Mouse (Mus musculus) heart, postnatal 0 days (tissue): ENCODE data around the gene Vars. TPM values are rescaled to one million over a fixed set of nuclear protein-coding genes. Genes with fewer than 3 reads are reported as not detected.

Experiments used
- ATAC-seq: fragments of 200-750 bp; cut with Nextera tagmentation; 2 replicates; pipeline ENCODE4 v1.8.0; 2017; ENCODE audit warnings: low read depth, moderate number of reproducible peaks, moderate library complexity; ENCODE audit not compliant: insufficient read depth
- DNase-seq: peaks from one replicate; pipeline ENCODE4 v3.0.0-alpha.2; 2016; ENCODE audit warnings: low spot score
- H3K27ac ChIP-seq: fragments of 300-500 bp; sonication (generic); 2 replicates; pipeline ENCODE4 v1.5.1; 2014; ENCODE audit warnings: low read depth, mild to moderate bottlenecking
- H3K27me3 ChIP-seq: fragments of 300-500 bp; sonication (generic); 2 replicates; pipeline ENCODE4 v1.6.1; 2014; ENCODE audit warnings: low read length, mixed read lengths; ENCODE audit not compliant: control insufficient read depth, insufficient read depth
- H3K36me3 ChIP-seq: fragments of 300-500 bp; sonication (generic); replicated peaks from 2 replicates; pipeline ENCODE4 v1.6.1; 2014; ENCODE audit warnings: low read length, mixed read lengths; ENCODE audit not compliant: control insufficient read depth, insufficient read depth
- H3K4me1 ChIP-seq: fragments of 300-500 bp; sonication (generic); 2 replicates; pipeline ENCODE4 v1.6.1; 2014; ENCODE audit warnings: antibody characterized with exemption; ENCODE audit not compliant: control insufficient read depth, insufficient read depth
- H3K4me2 ChIP-seq: fragments of 300-500 bp; sonication (generic); 2 replicates; pipeline ENCODE4 v1.6.1; 2014; ENCODE audit warnings: low read depth, mild to moderate bottlenecking, low read length, moderate library complexity
- H3K4me3 ChIP-seq: fragments of 300-500 bp; sonication (generic); 2 replicates; pipeline ENCODE4 v1.5.1; 2014; ENCODE audit warnings: low read depth, low read length
- H3K9ac ChIP-seq: fragments of 300-500 bp; sonication (generic); replicated peaks from 2 replicates; pipeline ENCODE4 v1.6.1; 2014; ENCODE audit warnings: low read depth, low read length, mixed read lengths
- H3K9me3 ChIP-seq: fragments of 300-500 bp; sonication (generic); replicated peaks from 2 replicates; pipeline ENCODE4 v1.6.1; 2016; ENCODE audit warnings: low read length; ENCODE audit not compliant: control insufficient read depth
- CTCF ChIP-seq: IDR thresholded peaks from 2 replicates; pipeline ENCODE4 v1.5.1; 2016; ENCODE audit warnings: antibody characterized with exemption, control low read depth, low read depth
- EP300 ChIP-seq: IDR thresholded peaks from 2 replicates; pipeline ENCODE4 v1.6.1; 2016; ENCODE audit warnings: antibody characterized with exemption, low read depth
- WGBS: fragments of 180-500 bp; shearing (Covaris S2); extraction: QIAGEN DNeasy Blood & Tissue Kit; methylation state at CpG from one replicate; pipeline ENCODE4 v1.1.7; 2014; 5-methylcytosine and 5-hydroxymethylcytosine counted together
- polyA plus RNA-seq: library from polyadenylated mRNA; unstranded; fragments of >200 nt; fragmentation: Nextera tagmentation; extraction: Ambion mirVana; gene quantifications from 2 replicates; pipeline ENCODE4 v1.2.1, GENCODE M21; 2015
- total RNA-seq: library from RNA; depleted of rRNA; stranded (reverse); fragments of >200 nt; gene quantifications from 2 replicates; pipeline ENCODE4 v1.2.3, GENCODE M21; 2014; ENCODE audit warnings: low replicate concordance

The Vars gene
- total and polyA plus RNA-seq, 2 experiments from 2014 or later: 21.7 to 61.5 TPM

DNA sequence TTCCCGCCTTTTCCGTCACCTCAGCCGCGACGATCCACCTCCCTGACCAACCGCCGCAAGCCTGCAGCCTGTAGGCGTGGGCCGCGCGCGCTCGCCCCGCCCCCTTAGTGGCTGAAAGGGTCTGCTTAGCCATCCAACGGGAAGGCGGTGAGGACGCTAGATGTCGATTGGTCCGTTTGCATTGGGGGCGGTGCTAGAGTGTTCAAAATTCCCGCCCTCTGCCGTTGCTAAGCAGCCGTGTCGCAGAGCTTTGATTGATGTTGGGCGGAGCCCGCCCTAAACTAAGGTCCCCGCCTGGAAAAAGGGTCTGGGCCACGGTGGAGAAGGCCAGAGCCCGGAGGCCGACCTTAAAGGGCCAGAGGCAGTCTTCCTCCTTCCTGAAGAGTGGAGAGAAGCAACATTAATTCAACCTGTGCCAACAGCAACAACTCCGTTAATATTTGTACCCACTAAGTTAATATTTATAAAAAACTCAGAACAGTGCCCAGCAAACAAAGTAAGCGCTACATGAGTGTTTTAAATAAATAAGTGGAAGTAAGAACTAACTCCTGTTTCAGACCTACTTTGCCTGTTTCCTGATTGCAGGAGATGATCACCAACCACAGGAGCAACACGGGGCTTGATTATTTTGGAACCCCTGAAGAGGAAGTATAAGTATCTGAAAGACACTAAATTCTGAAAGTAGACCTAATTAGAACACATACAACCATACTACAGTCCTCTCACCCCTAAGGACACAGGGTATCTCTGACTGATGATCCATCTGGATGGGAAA lies 46.1 kb downstream of the Vars start, which contains the start of gene Msh5:
Gene Msh5 (minus strand): TSS at position 65 of the 775 bp plus-strand sequence.
- peak within 1 kb of the TSS; percentile 96 for H3K4me2 ChIP-seq
- peak within 1 kb of the TSS; percentile 61 for H3K4me3 ChIP-seq
- H3K9me3 ChIP-seq: no peaks in the 10 kb centered on the region
- H3K9ac ChIP-seq: peak within 1 kb of the TSS; percentile 77
- TF ChIP-seq EP300 (no peak), CTCF (no peak)
- H3K27me3 ChIP-seq: no peaks in the 10 kb centered on the region
- peak within 1 kb of the TSS; percentile 98 for H3K27ac ChIP-seq
- WGBS: 2% methylated on average over 33 of the region's 33 CpGs
- DNase-seq: peak; percentile 98
- peaks cover 34% of the 10 kb centered on the region for H3K4me1 ChIP-seq
- H3K36me3 ChIP-seq: no peaks in the 10 kb centered on the region
- ATAC-seq: peak; percentile 91

DNA sequence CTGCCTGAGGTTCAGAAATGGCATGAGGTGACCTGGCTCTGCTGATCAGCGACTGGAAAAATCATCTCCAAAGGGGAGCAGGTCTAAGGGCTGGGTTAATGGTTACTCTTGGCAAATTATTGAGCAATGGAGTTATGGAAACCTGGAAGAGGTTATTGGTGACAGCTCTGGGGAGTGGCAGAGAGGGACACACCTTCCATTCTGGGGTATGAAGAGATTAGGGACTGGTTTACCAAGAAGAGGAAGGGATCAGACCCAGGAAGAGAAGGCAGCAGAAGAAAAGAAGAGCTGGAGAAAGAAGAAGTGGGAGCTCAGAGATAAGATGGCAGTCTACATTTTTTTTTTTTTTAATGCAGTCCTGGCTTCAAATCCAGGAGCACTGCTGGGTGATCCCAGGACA lies 46.9 kb downstream of the Vars start:
- DNase-seq (no peak), ATAC-seq (no peak)
- H3K27me3 ChIP-seq: no peaks in the 10 kb centered on the region
- H3K36me3 ChIP-seq: peaks cover 3% of the 10 kb centered on the region
- TF ChIP-seq CTCF: no peak
- no peaks in the 10 kb centered on the region for H3K9me3 ChIP-seq
- peak overlapping the region; percentile 36 for H3K4me2 ChIP-seq
- H3K27ac ChIP-seq: peak overlapping the region; percentile 98
- peaks cover 34% of the 10 kb centered on the region for H3K4me1 ChIP-seq
- H3K9ac ChIP-seq: no peak overlapping the region
- 36% methylated on average over 1 of the region's 1 CpGs for WGBS
- no peak overlapping the region for H3K4me3 ChIP-seq

DNA sequence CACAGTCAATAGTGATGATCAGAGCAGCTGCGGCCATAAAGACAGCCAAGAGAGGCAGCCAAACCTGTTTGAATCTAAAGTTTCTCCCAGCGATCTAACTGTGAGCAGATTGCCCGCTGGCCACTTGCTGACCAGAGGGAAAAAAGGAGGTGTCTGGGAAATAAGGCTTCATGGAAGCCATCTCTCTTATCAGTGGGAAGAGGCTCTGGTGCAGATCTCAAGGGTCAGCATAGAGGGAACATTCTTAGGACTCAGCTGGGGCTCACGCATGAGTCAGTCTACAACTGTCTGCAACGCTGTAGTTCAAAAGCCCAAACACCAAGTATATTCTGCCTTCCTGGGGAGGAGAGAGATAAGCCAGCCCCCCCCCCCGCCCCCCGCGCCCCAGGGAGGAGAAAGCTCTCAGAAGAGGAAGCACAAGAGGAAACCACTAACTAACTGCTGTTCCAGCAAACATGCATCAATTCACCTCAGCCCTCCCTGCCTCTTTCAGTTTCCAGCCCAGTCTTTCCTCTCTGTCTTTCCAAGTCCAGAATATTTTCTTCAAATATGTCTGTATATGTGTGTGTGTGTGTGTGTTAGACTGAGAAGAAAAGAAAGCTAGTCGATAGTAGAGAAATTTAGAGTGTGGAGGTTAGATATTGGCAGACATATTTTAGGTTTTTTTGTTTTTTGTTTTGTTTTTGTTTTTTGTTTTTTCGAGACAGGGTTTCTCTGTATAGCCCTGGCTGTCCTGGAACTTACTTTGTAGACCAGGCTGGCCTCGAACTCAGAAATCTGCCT lies 47.6 kb downstream of the Vars start:
- no peak for TF ChIP-seq EP300
- no peak for TF ChIP-seq CTCF
- peak overlapping the region; percentile 36 for H3K4me2 ChIP-seq
- peaks cover 37% of the 10 kb centered on the region for H3K4me1 ChIP-seq
- H3K9me3 ChIP-seq: no peaks in the 10 kb centered on the region
- WGBS: 19% methylated on average over 11 of the region's 11 CpGs
- H3K36me3 ChIP-seq: peaks cover 10% of the 10 kb centered on the region
- DNase-seq (peak; percentile 52), ATAC-seq (no peak)
- H3K4me3 ChIP-seq: no peak overlapping the region
- H3K27me3 ChIP-seq: no peaks in the 10 kb centered on the region
- no peak overlapping the region for H3K9ac ChIP-seq
- peak overlapping the region; percentile 98 for H3K27ac ChIP-seq

DNA sequence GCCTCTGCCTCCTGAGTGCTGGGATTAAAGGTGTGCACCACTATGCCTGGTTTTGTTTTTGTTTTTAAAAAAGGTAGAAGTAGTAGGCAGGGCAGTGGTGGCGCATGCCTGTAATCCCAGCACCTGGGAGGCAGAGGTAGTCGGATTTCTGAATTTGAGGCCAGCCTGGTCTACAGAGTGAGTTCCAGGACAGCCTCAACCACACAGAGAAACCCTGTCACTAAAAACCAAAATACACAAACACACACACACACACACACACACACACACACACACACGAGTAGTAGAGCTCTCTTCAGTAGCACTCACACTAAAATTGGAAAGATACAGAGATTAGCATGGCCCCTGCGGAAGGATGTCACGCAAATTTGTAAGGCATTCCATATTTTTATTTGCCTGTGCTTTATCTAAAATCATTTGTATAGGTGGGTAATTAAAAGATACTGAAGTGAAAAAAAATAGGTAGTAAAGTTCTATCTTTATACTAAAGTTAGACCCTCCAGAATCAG lies 48.2 kb downstream of the Vars start:
- H3K4me1 ChIP-seq: peaks cover 37% of the 10 kb centered on the region
- 61% methylated on average over 5 of the region's 5 CpGs for WGBS
- H3K36me3 ChIP-seq: peaks cover 16% of the 10 kb centered on the region
- TF ChIP-seq EP300 (no peak), CTCF (no peak)
- H3K27ac ChIP-seq: peak overlapping the region; percentile 98
- ATAC-seq: no peak
- H3K4me2 ChIP-seq: peak overlapping the region; percentile 92
- H3K9ac ChIP-seq: no peak overlapping the region
- DNase-seq: no peak
- H3K9me3 ChIP-seq: no peaks in the 10 kb centered on the region
- peak overlapping the region; percentile 80 for H3K4me3 ChIP-seq
- no peaks in the 10 kb centered on the region for H3K27me3 ChIP-seq

DNA sequence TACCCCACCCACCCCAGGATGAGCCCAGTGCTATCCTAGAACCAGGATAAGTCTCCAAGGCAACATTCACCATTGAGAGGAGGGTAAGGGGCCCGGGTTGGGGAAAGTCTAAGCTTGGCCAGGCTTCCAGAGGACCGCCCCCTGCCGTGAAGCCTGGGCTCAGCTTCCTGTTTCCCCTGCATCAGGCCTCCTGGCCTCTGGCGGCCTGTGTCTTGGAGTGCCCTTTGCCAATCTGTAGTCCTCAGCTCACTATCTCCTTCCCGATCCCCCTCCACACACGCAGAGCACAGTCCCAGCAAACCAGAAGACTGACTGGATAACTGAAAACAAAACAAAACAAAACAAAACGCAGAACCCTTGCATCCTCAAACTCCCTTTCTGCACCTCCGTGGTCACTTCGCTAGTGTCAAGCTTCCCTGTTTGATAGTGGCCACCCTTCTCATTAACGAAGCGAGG lies 48.8 kb downstream of the Vars start, which contains the start of gene Clic1:
Gene Clic1 (plus strand): TSS at position 406 of the 456 bp plus-strand sequence.
- Histone ChIP-seq H3K4me2 (peak within 1 kb of the TSS; percentile 92), H3K36me3 (peaks cover 22% of the 10 kb centered on the region), H3K4me3 (peak within 1 kb of the TSS; percentile 80), H3K9ac (peak within 1 kb of the TSS; percentile 90), H3K27ac (peak within 1 kb of the TSS; percentile 98), H3K27me3 (no peaks in the 10 kb centered on the region), H3K4me1 (peaks cover 33% of the 10 kb centered on the region), H3K9me3 (no peaks in the 10 kb centered on the region)
- ATAC-seq (peak; percentile 11), DNase-seq (peak; percentile 70)
- TF ChIP-seq CTCF: peak; percentile 31
- no peak for TF ChIP-seq EP300
- WGBS: under 1% methylated on average over 11 of the region's 11 CpGs
